Comparison of ENCODE assay signal across 13 mouse cellular contexts in genomic region chr10:45820986-45821655, GRCm38 (mm10).
DNase-seq lines count a peak whose midpoint lies in the region; ATAC-seq and TF ChIP-seq lines count a peak whose summit lies in the region.
"Had no signal": no experiment of that assay in that cellular context is flagged by ENCODE, and none has a peak within 500 bp of the region (broad histone marks: within the 10 kb centered on the region; RNA-seq: fewer than 3 reads in every experiment).

No protein-coding gene starts in this region.

- peak; percentile 62; the same call in 1 of the 2 replicates for ATAC-seq in intestine, embryonic 16.5 days
- no peak for ATAC-seq in intestine, embryonic 15.5 days
- ATAC-seq in hematopoietic stem cell, adult 5-6 weeks (replicated peaks in 1 of 2; ENCODE audit: insufficient read depth in 1 of 2, low FRiP score in 2 of 2, low TSS enrichment in 1 of 2, low read depth in 1 of 2, poor library complexity in 2 of 2, severe bottlenecking in 2 of 2): peak; percentile 95
- 0 out of 2 replicates have a peak, but pooled peaks have one; percentile 24 for ATAC-seq in liver, embryonic 16.5 days (ENCODE audit: low read depth)
- no peak for ATAC-seq in stomach, postnatal 0 days (ENCODE audit: low FRiP score, low TSS enrichment)
- ATAC-seq: inflammation-experienced regulatory T-cells, adult 6 months; midbrain, embryonic 16.5 days had no signal

- 29% methylated on average over 8 of the region's 8 CpGs for WGBS in intestine, embryonic 16.5 days
- WGBS in intestine, embryonic 15.5 days: 35% methylated on average over 8 of the region's 8 CpGs
- WGBS in liver, embryonic 16.5 days (ENCODE audit: insufficient replicate concordance): 9% methylated on average over 8 of the region's 8 CpGs
- WGBS in stomach, postnatal 0 days: 37% methylated on average over 8 of the region's 8 CpGs

- H3K4me1 ChIP-seq in intestine, embryonic 16.5 days (ENCODE audit: control insufficient read depth, insufficient read depth, low read length): no peaks in the 10 kb centered on the region
- H3K4me1 ChIP-seq in intestine, embryonic 15.5 days (replicated peaks): no peaks in the 10 kb centered on the region
- H3K4me1 ChIP-seq in liver, embryonic 16.5 days (ENCODE audit: control insufficient read depth, low read depth, low read length): no peaks in the 10 kb centered on the region
- no peaks in the 10 kb centered on the region for H3K4me1 ChIP-seq in stomach, postnatal 0 days (replicated peaks; ENCODE audit: control insufficient read depth, insufficient read depth)

- no peak for TF ChIP-seq EP300 in stomach, postnatal 0 days (optimal IDR thresholded peaks at IDR 0.05)

- TF ChIP-seq CTCF in stomach, postnatal 0 days (IDR thresholded peaks at IDR 0.05; ENCODE audit: low read depth): no peak

- no peak overlapping the region for H3K4me2 ChIP-seq in intestine, embryonic 16.5 days (ENCODE audit: low read depth, low read length)
- H3K4me2 ChIP-seq in intestine, embryonic 15.5 days (replicated peaks): no peak overlapping the region
- H3K4me2 ChIP-seq in liver, embryonic 16.5 days (ENCODE audit: low read depth, low read length): no peak overlapping the region
- no peak overlapping the region for H3K4me2 ChIP-seq in stomach, postnatal 0 days (replicated peaks; ENCODE audit: low read depth)

- no peak overlapping the region for H3K9ac ChIP-seq in intestine, embryonic 16.5 days (ENCODE audit: low read depth, low read length)
- H3K9ac ChIP-seq in intestine, embryonic 15.5 days: no peak overlapping the region
- H3K9ac ChIP-seq in liver, embryonic 16.5 days (ENCODE audit: low read depth, low read length): no peak overlapping the region
- no peak overlapping the region for H3K9ac ChIP-seq in stomach, postnatal 0 days (ENCODE audit: low read length)

- peak; percentile 7 for DNase-seq in CD4-positive helper T cell, adult 2 months (ENCODE audit: low read depth, low spot score)
- no peak for DNase-seq in ovary, postnatal 14 days (ENCODE audit: low spot score)
- no peak for DNase-seq in stomach, postnatal 0 days (ENCODE audit: low spot score)
- no peak for DNase-seq in lung, postnatal 25 days (ENCODE audit: low spot score)
- DNase-seq: adrenal gland, postnatal 25 days; cerebellum, postnatal 14 days; lung, adult 18-20 months had no signal

- H3K27me3 ChIP-seq in intestine, embryonic 16.5 days (replicated peaks; ENCODE audit: control insufficient read depth, insufficient read depth, low read length): no peaks in the 10 kb centered on the region
- no peaks in the 10 kb centered on the region for H3K27me3 ChIP-seq in intestine, embryonic 15.5 days (replicated peaks)
- H3K27me3 ChIP-seq in liver, embryonic 16.5 days (ENCODE audit: control insufficient read depth, insufficient read depth, low read depth, low read length): no peaks in the 10 kb centered on the region
- no peaks in the 10 kb centered on the region for H3K27me3 ChIP-seq in stomach, postnatal 0 days (ENCODE audit: control insufficient read depth, insufficient read depth, low read length)

- no peak overlapping the region for H3K4me3 ChIP-seq in intestine, embryonic 16.5 days (ENCODE audit: low read length)
- no peak overlapping the region for H3K4me3 ChIP-seq in intestine, embryonic 15.5 days (replicated peaks)
- H3K4me3 ChIP-seq in liver, embryonic 16.5 days (ENCODE audit: low read depth, low read length): no peak overlapping the region
- no peak overlapping the region for H3K4me3 ChIP-seq in stomach, postnatal 0 days (ENCODE audit: low read depth, low read length)

- no peaks in the 10 kb centered on the region for H3K36me3 ChIP-seq in intestine, embryonic 16.5 days (ENCODE audit: control insufficient read depth, insufficient read depth, low read length)
- no peaks in the 10 kb centered on the region for H3K36me3 ChIP-seq in intestine, embryonic 15.5 days
- no peaks in the 10 kb centered on the region for H3K36me3 ChIP-seq in liver, embryonic 16.5 days (ENCODE audit: control insufficient read depth, insufficient read depth)
- H3K36me3 ChIP-seq in stomach, postnatal 0 days (ENCODE audit: control insufficient read depth, insufficient read depth, low read length): no peaks in the 10 kb centered on the region

- no peaks in the 10 kb centered on the region for H3K9me3 ChIP-seq in intestine, embryonic 16.5 days (ENCODE audit: control insufficient read depth, low read length)
- H3K9me3 ChIP-seq in intestine, embryonic 15.5 days: no peaks in the 10 kb centered on the region
- H3K9me3 ChIP-seq in liver, embryonic 16.5 days (replicated peaks; ENCODE audit: control insufficient read depth, low read length): no peaks in the 10 kb centered on the region
- H3K9me3 ChIP-seq in stomach, postnatal 0 days (ENCODE audit: control insufficient read depth, low read length): no peaks in the 10 kb centered on the region

- H3K27ac ChIP-seq in intestine, embryonic 16.5 days (ENCODE audit: low read length): no peak overlapping the region
- no peak overlapping the region for H3K27ac ChIP-seq in intestine, embryonic 15.5 days
- no peak overlapping the region for H3K27ac ChIP-seq in liver, embryonic 16.5 days (ENCODE audit: low read length)
- H3K27ac ChIP-seq in stomach, postnatal 0 days (replicated peaks): no peak overlapping the region

Comparison
In these comparisons a context has a peak if more than half of its experiments do, and no peak if none do; other contexts are left out.
1. ATAC-seq: peak in intestine, embryonic 16.5 days (single experiment), hematopoietic stem cell, adult 5-6 weeks (2 of 2) and liver, embryonic 16.5 days (single experiment); none in intestine, embryonic 15.5 days (single experiment) and stomach, postnatal 0 days (single experiment).